Mouse (Mus musculus) kidney, postnatal 0 days (tissue): ENCODE data around the gene Trabd. TPM values are rescaled to one million over a fixed set of nuclear protein-coding genes. Genes with fewer than 3 reads are reported as not detected.
A peak's percentile ranks its signal among the peaks of the same experiment; 100 is the strongest.

Experiments used
- ATAC-seq: fragments of 200-750 bp; cut with Nextera tagmentation; replicated peaks from 2 replicates; pipeline ENCODE4 v1.8.0; 2017; ENCODE audit warnings: low read depth, moderate number of reproducible peaks, moderate TSS enrichment, moderate library complexity; ENCODE audit not compliant: low FRiP score
- DNase-seq: peaks from one replicate; pipeline ENCODE4 v3.0.0-alpha.2; 2016; ENCODE audit warnings: low spot score
- H3K27ac ChIP-seq: fragments of 300-500 bp; sonication (generic); 2 replicates; pipeline ENCODE4 v1.5.1; 2014; ENCODE audit warnings: mild to moderate bottlenecking
- H3K27me3 ChIP-seq: fragments of 300-500 bp; sonication (generic); 2 replicates; pipeline ENCODE4 v1.6.1; 2014; ENCODE audit warnings: low read length, mixed read lengths; ENCODE audit not compliant: insufficient read depth
- H3K36me3 ChIP-seq: fragments of 300-500 bp; sonication (generic); 2 replicates; pipeline ENCODE4 v1.6.1; 2014; ENCODE audit warnings: low read length, mixed read lengths; ENCODE audit not compliant: insufficient read depth
- H3K4me1 ChIP-seq: fragments of 300-500 bp; sonication (generic); replicated peaks from 2 replicates; pipeline ENCODE4 v1.6.1; 2014; ENCODE audit warnings: antibody characterized with exemption, low read length, mixed read lengths; ENCODE audit not compliant: insufficient read depth
- H3K4me2 ChIP-seq: fragments of 300-500 bp; sonication (generic); 2 replicates; pipeline ENCODE4 v1.6.1; 2014; ENCODE audit warnings: mild to moderate bottlenecking, low read length, moderate library complexity, mixed read lengths
- H3K4me3 ChIP-seq: fragments of 300-500 bp; sonication (generic); replicated peaks from 2 replicates; pipeline ENCODE4 v1.5.1; 2014; ENCODE audit warnings: low read depth, low read length
- H3K9ac ChIP-seq: fragments of 300-500 bp; sonication (generic); 2 replicates; pipeline ENCODE4 v1.6.1; 2014; ENCODE audit warnings: low read depth, low read length
- H3K9me3 ChIP-seq: fragments of 300-500 bp; sonication (generic); replicated peaks from 2 replicates; pipeline ENCODE4 v1.6.1; 2016; ENCODE audit warnings: low read length, inconsistent platforms, mixed read lengths
- CTCF ChIP-seq: IDR thresholded peaks from 2 replicates; pipeline ENCODE4 v1.5.1; 2016; ENCODE audit warnings: antibody characterized with exemption, low read depth, mild to moderate bottlenecking, moderate library complexity
- WGBS: fragments of 180-500 bp; shearing (Covaris S2); extraction: QIAGEN DNeasy Blood & Tissue Kit; methylation state at CpG from one replicate; pipeline ENCODE4 v1.1.7; 2014; 5-methylcytosine and 5-hydroxymethylcytosine counted together
- polyA plus RNA-seq: library from polyadenylated mRNA; unstranded; fragments of >200 nt; fragmentation: Nextera tagmentation; extraction: Ambion mirVana; gene quantifications from 2 replicates; pipeline ENCODE4 v1.2.1, GENCODE M21; 2015

The Trabd gene
- polyA plus RNA-seq, 1 experiment from 2014 or later, result 48.9 TPM

- peak overlapping the region; percentile 53; the same call in 1 of the 2 replicates for H3K9ac ChIP-seq
- no peak for TF ChIP-seq CTCF
- peak overlapping the region; percentile 62 for H3K4me3 ChIP-seq
- H3K27ac ChIP-seq, result no peak overlapping the region
- H3K9me3 ChIP-seq, result no peaks in the 10 kb centered on the region
- H3K4me1 ChIP-seq, result no peaks in the 10 kb centered on the region
- whole genome bisulfite sequencing, result 2% methylated on average over 43 of the region's 48 CpGs
- DNase-seq, result peak; percentile 23
- ATAC-seq, result no peak; the same call in 1 of the 2 replicates
- peak overlapping the region; percentile 100 for H3K4me2 ChIP-seq
- H3K27me3 ChIP-seq, result peaks cover 20% of the 10 kb centered on the region
- no peaks in the 10 kb centered on the region for H3K36me3 ChIP-seq
Measured at GRCm38 (mm10) chr15:89060032-89060681, 14.8 kb upstream of the Trabd start.

GRCm38 (mm10) chr15:89060811-89061460, 14.0 kb upstream of the Trabd start:
- ATAC-seq (no peak), DNase-seq (no peak)
- Histone ChIP-seq H3K9me3 (no peaks in the 10 kb centered on the region), H3K27ac (no peak overlapping the region), H3K4me3 (no peak overlapping the region), H3K9ac (no peak overlapping the region), H3K4me2 (no peak overlapping the region), H3K27me3 (peaks cover 20% of the 10 kb centered on the region), H3K36me3 (no peaks in the 10 kb centered on the region), H3K4me1 (no peaks in the 10 kb centered on the region)
- TF ChIP-seq CTCF, result no peak
- 83% methylated on average over 12 of the region's 12 CpGs for WGBS

GRCm38 (mm10) chr15:89061761-89062517, 13.0 kb upstream of the Trabd start:
- no peak for TF ChIP-seq CTCF
- Histone ChIP-seq H3K27ac (no peak overlapping the region), H3K4me1 (no peaks in the 10 kb centered on the region), H3K4me3 (no peak overlapping the region), H3K36me3 (no peaks in the 10 kb centered on the region), H3K4me2 (no peak overlapping the region), H3K9ac (no peak overlapping the region), H3K9me3 (no peaks in the 10 kb centered on the region), H3K27me3 (peaks cover 20% of the 10 kb centered on the region)
- DNase-seq (no peak), ATAC-seq (no peak)
- WGBS, result 86% methylated on average over 6 of the region's 6 CpGs

GRCm38 (mm10) chr15:89062518-89062910, 12.4 kb upstream of the Trabd start:
- DNase-seq, result no peak
- TF ChIP-seq CTCF, result no peak
- peaks cover 20% of the 10 kb centered on the region for H3K27me3 ChIP-seq
- H3K4me2 ChIP-seq, result no peak overlapping the region
- no peak overlapping the region for H3K9ac ChIP-seq
- H3K4me3 ChIP-seq, result no peak overlapping the region
- no peaks in the 10 kb centered on the region for H3K4me1 ChIP-seq
- H3K9me3 ChIP-seq, result no peaks in the 10 kb centered on the region
- no peak overlapping the region for H3K27ac ChIP-seq
- no peak for ATAC-seq
- 85% methylated on average over 5 of the region's 5 CpGs for WGBS
- H3K36me3 ChIP-seq, result no peaks in the 10 kb centered on the region

GRCm38 (mm10) chr15:89063001-89063400, 11.9 kb upstream of the Trabd start:
- peaks cover 19% of the 10 kb centered on the region for H3K27me3 ChIP-seq
- no peak for TF ChIP-seq CTCF

GRCm38 (mm10) chr15:89063536-89063935, 11.4 kb upstream of the Trabd start:
- 61% methylated on average over 6 of the region's 6 CpGs for WGBS
- Histone ChIP-seq H3K4me1 (no peaks in the 10 kb centered on the region; the same call in 1 of the 2 replicates), H3K36me3 (no peaks in the 10 kb centered on the region), H3K27ac (no peak overlapping the region), H3K4me3 (no peak overlapping the region), H3K9ac (no peak overlapping the region), H3K4me2 (no peak overlapping the region), H3K27me3 (peaks cover 16% of the 10 kb centered on the region; the same call in 1 of the 2 replicates), H3K9me3 (no peaks in the 10 kb centered on the region)
- no peak for TF ChIP-seq CTCF
- ATAC-seq, result no peak
- DNase-seq, result no peak

More at GRCm38 (mm10) chr15:89063001-89063400, 11.9 kb upstream of the Trabd start:
- no peak for ATAC-seq
- no peak overlapping the region for H3K4me3 ChIP-seq
- no peak overlapping the region for H3K27ac ChIP-seq
- DNase-seq, result no peak
- H3K4me1 ChIP-seq, result no peaks in the 10 kb centered on the region; the same call in 1 of the 2 replicates
- H3K9me3 ChIP-seq, result no peaks in the 10 kb centered on the region
- H3K9ac ChIP-seq, result no peak overlapping the region
- H3K36me3 ChIP-seq, result no peaks in the 10 kb centered on the region
- WGBS, result 67% methylated on average over 7 of the region's 7 CpGs
- no peak overlapping the region for H3K4me2 ChIP-seq
